Mouse (Mus musculus) frontal cortex, adult (tissue): ENCODE results near the gene Xirp1.
"Not testable (repeated sequence)": the region's sequence is repeated elsewhere in the genome, so short reads cannot be mapped to it uniquely, and the experiment has no call there.

Experiments used
- ATAC-seq: cut with Nextera tagmentation; 2 replicates; pipeline ENCODE4 v1.9.2; 2017; ENCODE audit warnings: mild to moderate bottlenecking, moderate library complexity, mixed read lengths; ENCODE audit not compliant: low TSS enrichment

Gene Xirp1

GRCm38 (mm10) chr9:120020285-120020890, 3.0 kb downstream of the Xirp1 start:
- peak; percentile 57 for ATAC-seq

DNA sequence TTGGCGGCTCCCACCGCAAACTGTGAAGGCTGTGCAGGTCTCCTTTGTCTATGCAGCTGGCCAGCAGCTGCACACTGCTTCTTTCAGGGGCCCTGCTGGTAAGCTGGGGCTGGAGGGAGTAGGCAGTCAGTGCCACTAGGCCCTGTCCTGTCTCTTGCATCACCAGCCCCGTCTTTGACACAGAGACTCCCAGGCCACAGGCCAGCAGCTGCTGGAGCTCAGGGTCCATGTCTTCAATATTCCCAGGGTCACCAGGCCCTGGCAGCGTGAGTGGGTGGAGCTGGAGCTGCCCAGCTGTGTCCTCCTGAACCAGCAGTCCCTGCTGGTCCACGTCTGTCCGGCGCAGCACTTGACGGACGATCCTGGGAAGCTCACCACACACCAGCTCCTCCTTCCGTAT, 6.4 kb downstream of the Xirp1 start:
- ATAC-seq: no peak

DNA sequence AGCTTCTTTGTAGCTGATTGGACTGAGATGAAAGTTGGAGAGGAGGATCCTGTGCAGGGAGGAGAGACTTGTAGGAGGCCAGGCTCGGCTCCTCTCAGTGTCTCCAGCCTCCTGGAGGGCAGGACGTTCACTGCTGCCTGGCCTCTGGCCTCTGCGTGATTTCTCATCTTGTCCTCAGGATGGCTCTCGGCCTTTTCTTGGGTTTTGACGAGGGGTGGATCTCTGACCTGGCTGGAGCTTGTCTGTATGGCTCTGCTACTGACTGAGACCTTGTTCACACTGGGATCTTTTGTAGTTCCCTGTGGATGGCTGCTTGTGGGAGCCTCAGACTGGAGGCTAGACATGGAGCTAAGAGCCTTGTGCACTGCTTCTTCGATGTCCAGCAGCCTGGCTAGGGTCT, 8.6 kb downstream of the Xirp1 start:
- no peak for ATAC-seq

DNA sequence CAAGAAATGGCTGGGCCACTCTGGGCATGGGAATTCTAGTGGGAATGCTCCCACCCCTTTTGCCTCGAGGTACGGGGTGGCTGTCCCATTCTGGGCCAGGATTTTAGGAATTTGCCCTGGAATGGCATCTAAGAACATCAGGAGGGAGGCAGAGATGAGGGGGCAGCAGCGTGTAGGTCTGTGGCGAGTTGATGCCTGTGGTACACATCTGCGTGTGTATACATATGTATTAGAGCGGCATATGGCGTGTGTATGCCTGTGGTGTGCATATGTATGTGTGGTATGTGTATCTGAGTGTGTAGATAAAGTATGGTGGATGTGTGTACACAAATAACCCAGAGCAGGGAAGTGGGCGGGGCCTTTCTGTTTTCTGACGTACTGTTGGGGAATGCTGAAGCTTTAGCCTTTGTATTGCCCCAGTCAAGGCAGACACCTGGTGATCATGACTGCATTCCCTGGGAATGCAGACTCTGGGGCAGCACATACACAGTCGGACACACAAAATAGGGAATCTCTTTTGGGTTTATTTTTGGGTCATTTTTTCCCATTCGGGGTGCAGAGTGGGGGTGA, 10.1 kb downstream of the Xirp1 start:
- ATAC-seq: no peak

- peak; percentile 24; the same call in 1 of the 2 replicates for ATAC-seq
These were observed 10.6 kb downstream of the Xirp1 start for GRCm38 (mm10) chr9:120012781-120013180.

- ATAC-seq: not testable (repeated sequence)
These were observed 11.2 kb downstream of the Xirp1 start for GRCm38 (mm10) chr9:120012161-120012560.

DNA sequence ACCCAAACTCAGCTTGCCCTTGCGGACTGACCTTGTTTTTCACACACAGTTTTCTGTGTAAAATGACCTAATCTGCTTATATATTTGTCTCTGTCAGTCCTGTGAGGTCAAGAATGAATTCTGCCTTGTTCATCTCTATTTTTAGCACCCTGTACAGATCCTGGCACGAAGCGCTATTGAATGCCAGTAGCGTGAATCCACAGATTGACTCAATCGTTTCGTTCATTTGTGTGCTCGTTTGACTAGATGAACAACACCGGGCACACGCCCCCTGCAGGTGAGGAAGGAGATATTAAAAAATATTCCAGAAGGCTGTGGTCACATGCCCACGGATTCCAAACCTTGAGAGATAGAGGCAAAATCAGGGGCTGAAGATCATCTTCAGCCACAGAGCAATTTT, 11.9 kb downstream of the Xirp1 start:
- ATAC-seq: peak; percentile 11

DNA sequence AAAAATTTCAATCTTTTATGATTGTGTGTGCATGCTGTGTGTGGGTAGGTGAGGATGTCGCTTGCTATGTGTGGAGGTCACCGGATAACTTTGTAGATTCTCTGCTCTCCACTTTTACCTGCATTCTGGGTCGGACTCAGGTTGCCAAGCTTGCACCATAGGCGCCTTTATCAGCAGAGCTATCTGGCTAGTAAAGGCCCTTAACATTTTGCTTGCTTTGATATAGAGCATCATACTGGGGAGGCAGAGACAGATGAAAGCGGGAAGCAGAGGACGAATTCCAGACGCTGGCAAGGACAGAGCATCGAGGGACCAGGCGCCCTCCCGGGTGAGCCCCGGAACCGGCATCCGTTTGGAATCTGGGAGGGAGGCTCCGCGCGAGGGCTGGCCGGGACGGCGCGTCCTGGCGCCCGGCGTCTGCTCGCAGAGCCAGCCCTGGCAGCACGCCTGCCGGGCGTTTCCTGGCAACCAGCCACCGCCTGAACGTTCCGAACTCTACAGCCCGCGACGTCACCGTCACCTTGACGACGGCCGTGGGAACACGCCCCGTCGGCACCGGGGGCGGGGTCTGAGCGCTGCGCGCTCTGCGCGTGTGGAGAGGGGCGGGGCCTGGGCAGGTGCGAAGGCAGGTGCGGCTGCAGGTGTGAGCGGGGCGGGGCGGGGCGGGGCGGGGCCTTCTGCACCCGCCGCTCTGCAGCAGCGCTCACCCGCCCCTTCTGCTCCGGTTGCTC, 12.5 kb downstream of the Xirp1 start:
- ATAC-seq: peak; percentile 69

DNA sequence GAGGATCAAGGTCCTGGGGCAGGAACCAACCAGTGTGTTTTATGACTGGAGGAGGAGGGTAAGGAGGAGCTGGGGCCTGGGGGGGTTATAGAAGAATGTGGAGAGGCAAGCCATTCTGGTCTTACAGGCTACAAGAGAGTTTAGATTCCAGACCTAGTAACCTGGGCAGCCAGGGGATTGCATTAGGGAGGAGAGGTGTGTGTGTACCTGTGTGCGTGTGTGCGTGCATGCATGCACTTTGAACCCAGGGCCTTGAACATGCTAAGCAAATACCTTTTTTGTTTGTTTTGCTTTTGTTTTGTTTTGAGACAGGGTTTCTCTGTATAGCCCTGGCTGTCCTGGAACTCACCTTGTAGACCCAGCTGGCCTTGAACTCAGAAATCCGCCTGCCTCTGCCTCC, 13.5 kb downstream of the Xirp1 start:
- no peak for ATAC-seq

DNA sequence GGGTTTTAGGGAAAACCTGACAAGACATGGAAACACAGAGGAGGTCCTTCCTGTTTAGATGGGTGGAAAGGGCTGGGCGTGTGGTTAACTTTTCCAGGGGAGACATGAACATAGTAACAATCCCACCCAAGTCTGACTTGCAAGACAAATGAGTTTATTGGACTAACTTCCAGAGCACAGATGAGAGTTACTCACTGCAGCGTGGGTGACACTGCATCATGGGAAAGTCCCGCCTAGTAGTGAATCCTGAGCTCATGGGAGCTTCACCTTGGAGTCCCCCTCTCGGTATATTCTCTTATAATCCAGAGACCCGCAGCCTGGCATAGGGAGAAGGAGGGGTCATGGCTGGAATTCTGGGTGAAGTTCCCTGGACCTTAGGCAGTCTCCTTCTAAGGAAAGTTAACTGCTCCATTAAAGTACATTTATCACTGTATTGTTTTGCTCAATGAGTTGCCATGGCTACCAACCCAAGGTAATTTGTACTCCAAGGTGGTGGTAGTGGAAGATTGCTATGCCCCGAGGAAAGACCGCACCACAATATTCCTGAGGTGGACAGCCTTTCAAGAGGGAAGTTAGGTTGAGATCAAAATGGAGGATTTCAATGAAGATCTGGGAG, 14.1 kb downstream of the Xirp1 start:
- no peak for ATAC-seq

- no peak for ATAC-seq
These were observed 15.6 kb downstream of the Xirp1 start for GRCm38 (mm10) chr9:120007833-120008232.

DNA sequence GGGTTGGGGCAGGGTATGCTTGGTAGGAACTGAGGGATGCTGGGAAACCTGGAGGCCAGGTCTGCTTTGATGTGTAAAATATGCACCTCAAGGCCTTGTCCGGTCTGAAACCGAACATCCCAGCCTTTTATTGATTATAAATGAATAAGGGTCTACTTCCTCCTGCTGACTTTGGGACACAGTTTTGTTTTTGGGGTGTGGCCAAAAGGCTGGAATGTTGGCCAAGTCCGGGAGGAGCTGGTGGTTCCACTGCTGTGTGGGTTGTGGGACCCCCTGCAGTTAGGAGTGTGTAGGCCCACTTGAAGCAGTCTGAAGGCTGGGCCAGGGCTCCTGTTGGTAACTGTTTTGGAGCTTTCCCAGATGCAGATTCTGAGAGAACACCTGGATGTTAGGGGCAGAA, 17.5 kb downstream of the Xirp1 start:
- no peak for ATAC-seq

DNA sequence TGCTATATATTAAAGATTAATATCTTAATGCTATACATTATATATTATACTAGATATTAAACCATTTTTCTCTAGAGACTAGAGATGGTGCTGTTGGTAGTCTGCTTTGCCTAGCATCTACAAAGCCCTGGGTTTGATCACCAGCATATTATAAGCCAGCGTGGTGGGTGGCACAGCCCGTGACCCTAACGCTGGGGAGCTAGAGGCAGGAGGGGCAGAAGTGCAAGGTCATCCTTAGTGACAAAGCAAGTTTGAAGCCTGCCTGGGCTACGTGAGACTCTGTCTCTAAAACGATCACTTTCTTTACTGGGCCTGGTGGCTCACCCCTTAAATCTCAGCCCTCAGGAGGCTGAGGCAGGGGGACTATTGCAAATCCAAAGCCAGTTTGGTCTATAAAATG, 20.5 kb downstream of the Xirp1 start:
- ATAC-seq: no peak

GRCm38 (mm10) chr9:120001945-120002725, 21.3 kb downstream of the Xirp1 start:
- peak; percentile 73 for ATAC-seq

DNA sequence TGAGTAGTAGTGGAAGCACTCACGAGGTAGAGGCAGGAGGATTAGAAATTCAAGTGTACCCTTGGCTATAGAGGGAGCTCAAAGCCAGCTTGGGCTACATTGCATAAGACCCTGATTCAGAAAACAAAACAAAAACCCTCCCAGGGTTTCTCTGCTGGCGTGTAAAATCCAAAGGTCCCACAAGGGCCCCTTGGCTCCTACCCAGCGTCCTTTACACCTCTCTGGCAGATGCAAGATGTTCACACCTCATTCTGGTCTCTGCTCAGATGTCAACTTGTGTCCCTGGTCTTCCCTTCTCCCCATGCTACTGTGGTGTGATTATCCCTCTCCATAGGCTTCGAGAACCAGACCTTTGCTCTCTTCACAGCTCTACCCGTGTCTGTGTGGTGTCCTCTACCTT, 22.6 kb downstream of the Xirp1 start:
- ATAC-seq: no peak

DNA sequence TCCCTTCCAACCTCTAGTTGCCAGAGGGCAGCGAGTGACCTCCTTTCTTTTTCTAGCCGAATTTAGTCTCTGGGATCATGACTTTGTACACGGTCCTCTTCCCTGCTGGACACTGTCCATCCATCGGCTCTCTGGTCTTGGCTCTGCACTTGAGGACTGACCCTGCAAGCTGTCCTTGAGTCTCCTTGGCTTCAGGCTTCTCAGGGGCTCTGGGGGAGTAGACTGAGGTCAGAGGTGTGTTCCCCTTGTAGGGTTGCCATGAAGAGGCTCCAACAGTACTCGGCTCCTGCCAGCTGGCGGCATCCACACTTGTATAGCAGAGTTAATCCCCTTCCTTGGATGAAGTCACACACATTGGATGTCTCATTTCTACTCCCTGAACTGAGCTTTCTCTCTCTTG, 23.8 kb downstream of the Xirp1 start:
- ATAC-seq: no peak

DNA sequence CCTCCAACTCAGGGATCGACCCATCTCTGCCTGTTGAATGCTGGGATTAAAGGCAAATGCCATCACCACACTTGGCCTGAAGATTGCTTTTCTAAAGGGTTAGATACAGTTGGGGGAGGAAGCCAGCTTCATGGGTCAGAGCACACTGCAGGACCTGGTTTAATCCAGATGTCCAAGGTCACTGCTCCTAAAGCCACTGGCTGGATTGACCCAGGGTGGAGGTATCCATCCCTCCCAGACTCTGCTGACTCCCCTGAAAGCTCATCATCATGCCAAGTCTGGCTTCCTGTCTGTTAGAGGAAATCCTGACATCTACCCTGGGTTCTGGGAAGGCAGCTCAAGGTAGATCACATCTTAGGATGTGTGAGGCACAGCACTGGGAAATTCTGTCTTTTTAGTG, 24.6 kb downstream of the Xirp1 start:
- ATAC-seq: no peak

DNA sequence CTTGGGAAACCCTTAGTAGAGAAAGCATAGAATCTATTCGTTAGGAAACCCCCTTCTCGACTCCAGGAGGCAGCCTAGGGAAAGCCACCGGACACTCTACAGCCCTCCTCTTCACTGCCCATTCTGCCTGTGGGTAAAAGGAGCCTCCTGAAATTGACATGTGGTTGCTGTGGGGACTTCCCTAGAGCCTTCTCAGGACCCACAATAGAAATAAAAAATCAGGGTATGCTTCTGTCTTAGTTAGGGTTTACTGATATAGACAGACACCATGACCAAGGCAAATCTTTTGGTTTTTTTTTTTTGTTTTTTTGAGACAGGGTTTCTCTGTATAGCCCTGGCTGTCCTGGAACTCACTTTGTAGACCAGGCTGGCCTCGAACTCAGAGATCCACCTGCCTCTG, 27.3 kb downstream of the Xirp1 start:
- ATAC-seq: no peak

DNA sequence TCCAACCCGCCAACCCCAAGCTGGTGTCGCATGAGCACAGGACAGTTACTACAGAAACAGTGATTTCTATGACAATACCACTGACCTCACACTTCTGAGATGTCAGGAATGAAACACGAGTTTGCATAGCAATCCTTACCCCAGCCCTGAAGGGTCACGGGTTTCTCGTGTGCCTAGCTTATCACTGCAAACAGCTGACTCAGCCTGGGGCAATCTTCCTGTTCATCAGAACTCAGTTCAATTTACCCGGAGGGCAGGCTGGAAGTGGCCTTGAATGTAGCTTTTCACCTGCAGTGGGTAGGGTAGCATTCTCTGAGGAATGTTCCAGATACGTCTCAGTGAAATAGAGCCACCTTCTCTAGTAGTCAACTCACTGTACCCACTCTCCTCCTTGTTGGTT, 29.2 kb downstream of the Xirp1 start:
- no peak for ATAC-seq

DNA sequence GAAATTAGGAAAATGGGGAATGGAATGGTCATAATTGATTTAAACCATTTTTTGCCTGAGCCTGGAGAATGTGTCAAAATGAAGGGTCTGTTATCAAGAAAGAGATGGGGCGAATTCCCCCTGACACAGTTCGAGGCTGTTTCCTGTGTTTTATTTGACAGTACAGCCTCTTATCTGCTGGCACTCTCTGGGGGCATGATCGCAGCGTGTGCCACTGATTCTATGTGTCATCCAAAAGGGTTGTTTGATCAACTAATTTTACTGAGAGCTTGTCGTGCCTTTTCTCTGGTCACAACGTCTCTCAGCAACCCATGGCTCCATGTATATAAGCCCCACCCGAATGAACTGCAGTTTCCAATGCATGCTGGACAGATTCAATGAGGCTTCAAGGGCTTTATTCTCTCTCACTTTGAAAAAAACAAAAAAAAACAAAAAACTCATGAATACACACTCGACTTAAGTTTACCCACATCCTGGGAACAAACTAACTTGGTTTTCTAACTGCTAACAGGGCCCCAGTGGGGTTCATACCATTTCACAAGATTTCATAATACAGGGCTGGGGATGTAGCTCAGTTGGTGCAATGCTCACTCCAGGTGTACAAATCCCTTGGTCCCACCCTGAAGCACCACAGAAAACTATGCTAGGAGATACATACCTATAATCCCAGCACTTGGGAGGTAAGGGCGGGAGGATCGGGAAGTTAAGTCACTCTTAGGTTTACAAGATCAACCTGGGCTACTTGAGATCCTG, 30.1 kb downstream of the Xirp1 start:
- ATAC-seq: no peak

DNA sequence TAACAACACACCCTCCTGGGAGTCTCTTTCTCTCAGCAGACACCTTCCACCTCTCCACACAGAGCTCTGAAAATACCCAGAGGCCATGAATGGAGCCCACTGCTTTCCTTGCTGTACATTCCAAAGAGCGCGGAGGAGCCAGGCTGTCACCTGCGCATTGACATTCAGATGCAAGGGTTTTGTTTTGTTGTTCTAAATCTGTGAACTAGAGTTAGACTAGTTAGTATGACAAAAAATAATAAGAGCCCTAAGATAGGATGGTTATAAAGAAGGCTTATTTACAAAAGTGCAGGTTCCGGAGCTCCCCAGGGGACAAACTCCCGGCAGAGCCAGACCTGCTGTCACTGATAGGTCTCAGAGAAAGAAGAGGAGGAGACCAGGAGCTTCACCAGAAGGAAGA, 32.1 kb downstream of the Xirp1 start:
- no peak for ATAC-seq
